Mouse (Mus musculus): ENCODE results near the gene Tnni1. TPM values are rescaled to one million over a fixed set of nuclear protein-coding genes. Genes with fewer than 3 reads are reported as not detected.

Gene Tnni1
- polyA plus RNA-seq, 1 experiment from 2014 or later = 36.1 TPM

DNA sequence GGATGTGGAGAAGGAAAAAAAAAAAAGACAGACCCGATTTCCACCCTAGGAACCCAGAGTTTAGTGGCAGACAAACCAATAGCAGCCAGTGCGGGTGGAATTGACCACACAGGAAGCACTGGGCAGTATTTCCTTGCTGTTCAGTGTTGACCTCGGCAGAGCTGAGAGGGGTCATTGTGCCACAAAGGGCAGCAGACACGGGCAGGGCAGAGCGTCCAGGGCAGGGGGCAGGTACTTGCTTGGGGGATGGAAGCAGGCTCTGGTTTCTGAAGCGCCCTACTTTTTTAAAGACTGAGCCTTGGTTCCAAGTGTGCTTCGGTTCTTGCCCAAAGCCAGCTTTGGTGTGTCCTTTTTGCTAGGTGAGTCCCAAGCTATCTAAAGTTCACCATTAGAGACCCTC, 9.0 kb upstream of the Tnni1 start:
- peaks cover 74% of the 10 kb centered on the region for H3K4me1 ChIP-seq
- no peak overlapping the region for H3K9ac ChIP-seq
- no peaks in the 10 kb centered on the region for H3K9me3 ChIP-seq (replicated peaks)
- H3K36me3 ChIP-seq = peaks cover 25% of the 10 kb centered on the region
- no peak overlapping the region for H3K4me2 ChIP-seq
- H3K4me3 ChIP-seq (replicated peaks) = no peak overlapping the region
- WGBS = 46% methylated on average over 7 of the region's 7 CpGs
- no peak for ATAC-seq (replicated peaks; ENCODE audit: low FRiP score)
- H3K27me3 ChIP-seq = no peaks in the 10 kb centered on the region
- H3K27ac ChIP-seq = peak overlapping the region; percentile 34

DNA sequence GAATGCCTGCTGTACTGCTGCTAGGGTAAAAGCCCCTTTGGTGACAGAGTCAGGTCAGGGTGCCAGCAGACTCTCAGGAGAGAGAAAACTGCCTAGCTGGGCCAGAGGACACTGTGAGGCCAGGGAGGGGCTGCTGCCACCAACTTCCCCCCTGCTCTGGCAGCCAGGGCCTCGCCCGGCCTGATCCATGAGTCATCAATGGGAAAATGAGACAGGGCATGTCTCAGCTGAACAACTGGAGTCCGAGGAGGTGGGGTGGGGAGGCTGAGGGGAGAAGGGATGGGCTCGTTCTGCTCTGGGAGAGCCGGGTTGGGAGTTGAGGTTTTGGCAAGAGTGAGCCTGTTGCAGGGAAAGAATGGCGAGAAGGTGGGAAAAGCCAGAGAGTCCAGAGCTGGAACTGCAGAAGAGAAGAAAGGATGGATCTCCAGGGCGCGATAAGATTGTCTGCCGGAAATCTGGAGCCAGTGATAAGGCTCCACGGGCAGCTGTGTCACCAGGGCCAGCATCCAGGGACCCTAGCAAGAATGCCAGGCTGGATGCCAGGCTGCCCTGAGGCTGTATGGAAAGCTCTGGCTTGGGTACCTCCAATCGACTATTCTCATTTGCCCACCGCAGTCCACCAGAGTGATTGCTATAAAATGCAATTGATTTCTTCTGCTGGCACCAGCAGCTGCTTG, 8.2 kb upstream of the Tnni1 start:
- Histone ChIP-seq H3K4me2 (no peak overlapping the region), H3K9me3 (replicated peaks) (no peaks in the 10 kb centered on the region), H3K4me1 (peaks cover 73% of the 10 kb centered on the region), H3K27me3 (no peaks in the 10 kb centered on the region), H3K27ac (peak overlapping the region; percentile 34), H3K9ac (0 out of 2 replicates have a peak overlapping the region, but pooled peaks have one; percentile 3), H3K4me3 (replicated peaks) (no peak overlapping the region), H3K36me3 (peaks cover 25% of the 10 kb centered on the region)
- ATAC-seq (replicated peaks; ENCODE audit: low FRiP score) = no peak
- WGBS = 39% methylated on average over 12 of the region's 12 CpGs

DNA sequence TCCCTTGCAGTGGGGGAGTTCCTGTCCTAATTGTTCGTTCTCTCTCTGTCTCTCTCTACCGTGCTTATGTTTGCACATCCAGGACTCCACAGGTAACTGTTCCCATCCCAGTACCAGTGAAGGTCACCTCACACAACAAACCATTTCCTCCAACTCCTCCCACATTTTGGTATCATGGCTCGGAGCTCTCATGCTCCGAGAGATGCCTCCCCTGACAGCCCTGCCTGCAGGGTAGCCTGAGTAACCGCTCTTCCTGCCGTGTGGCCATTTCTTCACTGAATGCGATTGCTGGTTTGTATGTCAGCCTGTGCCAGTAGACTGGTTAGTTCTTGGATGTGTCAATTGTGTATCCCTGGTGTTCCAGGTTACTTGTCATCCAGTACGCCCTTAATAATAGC, 7.7 kb upstream of the Tnni1 start:
- H3K27me3 ChIP-seq = no peaks in the 10 kb centered on the region
- WGBS = 58% methylated on average over 8 of the region's 8 CpGs
- peaks cover 75% of the 10 kb centered on the region for H3K4me1 ChIP-seq

DNA sequence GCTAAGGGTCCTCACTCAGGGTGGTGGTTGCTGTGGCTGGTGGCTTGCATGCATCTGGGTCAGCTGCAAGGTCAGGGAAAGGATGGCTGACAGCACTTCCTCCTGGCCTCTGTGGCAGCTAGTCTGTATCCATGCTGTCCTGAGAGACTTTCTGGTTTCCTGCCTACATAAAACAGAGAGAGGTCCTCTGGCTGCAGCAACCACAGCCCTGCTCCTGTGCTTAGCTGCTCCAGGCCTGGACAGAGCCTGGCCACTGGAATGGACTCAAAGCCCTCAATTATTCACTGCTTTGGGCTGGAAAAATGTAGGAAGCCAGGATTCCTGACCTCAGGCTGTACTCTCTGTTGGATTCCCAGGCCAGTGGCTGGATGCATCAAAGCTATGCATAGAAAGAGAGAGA, 2.6 kb upstream of the Tnni1 start:
- Histone ChIP-seq H3K36me3 (0 out of 2 replicates have a peak, but pooled peaks cover 2% of the 10 kb centered on the region), H3K27me3 (no peaks in the 10 kb centered on the region), H3K4me1 (peaks cover 68% of the 10 kb centered on the region), H3K9me3 (replicated peaks) (no peaks in the 10 kb centered on the region), H3K9ac (no peak overlapping the region), H3K4me3 (replicated peaks) (no peak overlapping the region), H3K27ac (peak overlapping the region; percentile 23; the same call in 1 of the 2 replicates), H3K4me2 (no peak overlapping the region)
- no peak for ATAC-seq (replicated peaks; ENCODE audit: low FRiP score)

More for the DNA sequence above, 7.7 kb upstream of the Tnni1 start:
- no peak for ATAC-seq (replicated peaks; ENCODE audit: low FRiP score)
- H3K4me3 ChIP-seq (replicated peaks) = no peak overlapping the region
- H3K9ac ChIP-seq = no peak overlapping the region
- H3K36me3 ChIP-seq = peaks cover 25% of the 10 kb centered on the region
- H3K9me3 ChIP-seq (replicated peaks) = no peaks in the 10 kb centered on the region
- H3K27ac ChIP-seq = peak overlapping the region; percentile 34; the same call in 1 of the 2 replicates
- H3K4me2 ChIP-seq = no peak overlapping the region

DNA sequence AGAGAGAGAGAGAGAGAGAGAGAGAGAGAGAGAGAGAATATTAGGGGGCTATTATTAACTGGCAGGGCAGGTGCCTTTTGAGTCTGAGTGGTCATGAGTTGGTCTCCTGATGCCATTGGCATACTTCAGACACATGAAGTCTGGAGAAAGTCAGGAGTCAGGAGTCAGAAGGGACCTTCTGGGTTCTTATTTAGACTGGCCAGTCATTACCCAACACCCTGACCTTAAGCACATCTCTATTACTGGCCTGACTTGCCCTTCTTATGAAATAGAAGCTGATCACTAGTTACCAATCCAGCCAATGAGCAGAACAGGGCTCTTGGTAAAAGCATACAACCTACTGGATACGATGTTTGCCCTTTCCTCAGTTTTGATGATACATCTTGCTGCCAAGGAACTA, 2.2 kb upstream of the Tnni1 start:
- no peak overlapping the region for H3K4me2 ChIP-seq
- H3K4me3 ChIP-seq (replicated peaks) = no peak overlapping the region
- H3K27me3 ChIP-seq = no peaks in the 10 kb centered on the region
- H3K9ac ChIP-seq = no peak overlapping the region
- ATAC-seq (replicated peaks; ENCODE audit: low FRiP score) = no peak
- H3K36me3 ChIP-seq = no peaks in the 10 kb centered on the region
- WGBS = 92% methylated on average over 1 of the region's 1 CpGs
- no peaks in the 10 kb centered on the region for H3K9me3 ChIP-seq (replicated peaks)
- H3K4me1 ChIP-seq = peaks cover 63% of the 10 kb centered on the region
- no peak overlapping the region for H3K27ac ChIP-seq

DNA sequence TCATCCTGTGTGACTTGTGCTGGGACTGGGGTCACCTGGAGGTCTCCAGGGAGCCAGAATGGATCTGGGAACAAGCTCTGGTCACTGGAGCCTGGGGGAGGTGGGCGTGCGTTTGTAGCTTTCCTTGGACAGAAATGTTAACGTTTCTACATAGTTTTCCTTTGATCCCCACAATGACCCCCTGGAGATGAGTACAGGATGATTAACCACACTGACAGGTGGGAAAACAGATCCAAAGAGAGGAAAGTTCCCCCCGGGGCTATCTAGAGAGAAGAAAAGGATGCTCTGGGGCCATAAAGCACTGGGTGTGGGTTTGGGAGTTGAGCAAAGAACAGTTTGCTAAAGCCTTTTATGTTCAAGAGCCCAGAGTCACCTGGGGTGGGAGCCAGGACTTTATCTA, 1.4 kb downstream of the Tnni1 start:
- H3K9ac ChIP-seq = no peak overlapping the region

DNA sequence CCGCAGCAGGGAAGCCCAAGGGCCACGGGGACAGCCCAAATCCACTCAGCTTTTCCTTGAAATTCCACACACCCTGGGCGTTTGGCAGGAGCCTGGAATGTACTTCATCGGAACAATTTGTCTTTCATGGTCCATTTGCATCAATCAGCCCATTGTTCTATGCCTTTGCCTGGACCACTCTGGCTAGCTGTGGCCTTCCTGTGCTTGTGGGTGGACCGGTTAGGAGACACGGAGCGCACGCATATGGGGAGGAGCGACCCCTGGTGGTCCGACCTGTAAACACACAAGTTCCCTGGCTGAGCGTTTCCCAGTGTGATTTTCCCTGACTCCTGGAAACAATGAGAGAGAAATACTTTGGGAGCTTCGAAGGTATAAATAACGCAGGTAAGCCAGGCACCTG, 2.0 kb downstream of the Tnni1 start:
- Histone ChIP-seq H3K27ac (0 out of 2 replicates have a peak overlapping the region, but pooled peaks have one; percentile 41), H3K27me3 (no peaks in the 10 kb centered on the region), H3K36me3 (no peaks in the 10 kb centered on the region), H3K9ac (no peak overlapping the region), H3K4me1 (peaks cover 53% of the 10 kb centered on the region), H3K4me2 (no peak overlapping the region), H3K4me3 (replicated peaks) (no peak overlapping the region), H3K9me3 (replicated peaks) (no peaks in the 10 kb centered on the region)
- ATAC-seq (replicated peaks; ENCODE audit: low FRiP score) = peak; percentile 26
- 11% methylated on average over 13 of the region's 13 CpGs for WGBS

More for the DNA sequence above, 1.4 kb downstream of the Tnni1 start:
- WGBS = 28% methylated on average over 4 of the region's 4 CpGs
- Histone ChIP-seq H3K27ac (peak overlapping the region; percentile 41; the same call in 1 of the 2 replicates), H3K4me1 (peaks cover 59% of the 10 kb centered on the region), H3K4me3 (replicated peaks) (no peak overlapping the region), H3K27me3 (no peaks in the 10 kb centered on the region), H3K4me2 (no peak overlapping the region), H3K36me3 (no peaks in the 10 kb centered on the region), H3K9me3 (replicated peaks) (no peaks in the 10 kb centered on the region)
- no peak for ATAC-seq (replicated peaks; ENCODE audit: low FRiP score)

DNA sequence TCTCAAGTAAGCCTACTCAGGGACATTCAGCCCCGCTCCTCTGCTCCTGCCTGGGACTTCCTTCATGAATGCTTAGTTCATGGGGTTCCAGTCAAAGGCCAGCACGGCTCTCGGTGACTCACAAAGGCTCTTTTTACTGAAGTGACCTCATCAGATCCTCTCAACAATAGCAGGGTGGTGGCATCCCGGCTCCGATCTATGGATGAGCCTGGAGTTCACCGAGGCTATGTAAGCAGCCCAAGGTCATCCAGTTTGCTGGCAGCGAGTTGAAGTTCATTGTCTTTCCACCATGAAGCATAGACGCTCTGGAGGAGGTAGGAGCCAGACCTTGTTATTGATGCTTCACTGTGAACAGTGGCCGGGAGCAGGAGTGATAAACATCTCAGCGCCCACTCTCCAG, 3.6 kb downstream of the Tnni1 start:
- no peaks in the 10 kb centered on the region for H3K9me3 ChIP-seq (replicated peaks)
- peaks cover 44% of the 10 kb centered on the region for H3K4me1 ChIP-seq
- no peaks in the 10 kb centered on the region for H3K36me3 ChIP-seq
- no peak for ATAC-seq (replicated peaks; ENCODE audit: low FRiP score)
- no peak overlapping the region for H3K4me3 ChIP-seq (replicated peaks)
- H3K9ac ChIP-seq = no peak overlapping the region
- no peak overlapping the region for H3K4me2 ChIP-seq
- 0 out of 2 replicates have a peak overlapping the region, but pooled peaks have one; percentile 41 for H3K27ac ChIP-seq
- WGBS = 52% methylated on average over 10 of the region's 10 CpGs
- H3K27me3 ChIP-seq = no peaks in the 10 kb centered on the region

DNA sequence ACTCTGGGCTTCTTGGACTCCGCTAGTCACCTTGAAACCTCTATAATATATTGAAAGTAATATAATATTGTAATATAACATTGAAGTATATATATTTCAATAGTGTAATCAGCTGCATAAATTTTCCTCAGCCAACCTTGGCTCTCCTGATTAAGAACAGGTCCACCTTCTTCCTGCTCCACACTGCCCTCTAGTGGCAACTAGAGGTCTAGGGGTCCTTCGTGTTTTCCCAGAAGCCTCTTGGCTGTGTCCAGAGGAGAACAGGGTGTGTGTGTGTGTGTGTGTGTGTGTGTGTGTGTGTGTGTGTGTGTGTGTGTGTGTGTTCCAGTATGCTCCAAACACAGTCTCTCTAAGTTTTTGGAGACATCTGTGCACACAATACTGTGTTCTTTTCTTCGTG, 8.6 kb downstream of the Tnni1 start:
- H3K4me3 ChIP-seq (replicated peaks) = no peak overlapping the region
- 49% methylated on average over 3 of the region's 3 CpGs for WGBS
- no peak; the same call in 1 of the 2 replicates for ATAC-seq (replicated peaks; ENCODE audit: low FRiP score)
- no peaks in the 10 kb centered on the region for H3K9me3 ChIP-seq (replicated peaks)
- peaks cover 28% of the 10 kb centered on the region for H3K4me1 ChIP-seq
- H3K27ac ChIP-seq = 0 out of 2 replicates have a peak overlapping the region, but pooled peaks have one; percentile 75
- no peaks in the 10 kb centered on the region for H3K36me3 ChIP-seq
- no peak overlapping the region for H3K4me2 ChIP-seq
- H3K9ac ChIP-seq = no peak overlapping the region
- no peaks in the 10 kb centered on the region for H3K27me3 ChIP-seq

DNA sequence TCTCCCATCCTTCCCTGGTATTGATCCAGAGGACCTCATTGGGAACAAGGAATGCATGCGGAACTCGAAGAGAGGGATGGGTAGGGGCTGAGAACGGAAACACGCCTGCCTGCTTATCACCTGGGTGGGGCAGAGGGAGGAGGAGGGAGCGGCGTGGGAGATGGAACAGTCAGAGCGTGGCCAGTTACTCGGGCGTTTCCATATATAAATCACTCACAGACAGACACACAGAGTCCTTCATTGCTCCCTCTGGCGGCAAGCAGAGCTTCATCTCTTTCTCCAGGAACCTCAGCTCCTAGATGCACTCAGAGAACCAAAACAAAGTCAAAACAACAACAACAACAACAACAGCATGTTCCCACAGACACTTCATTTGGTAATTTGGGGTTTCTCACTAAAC, 9.5 kb downstream of the Tnni1 start:
- Histone ChIP-seq H3K4me3 (replicated peaks) (0 out of 2 replicates have a peak overlapping the region, but pooled peaks have one; percentile 8), H3K27ac (peak overlapping the region; percentile 75), H3K27me3 (no peaks in the 10 kb centered on the region), H3K4me2 (peak overlapping the region; percentile 50), H3K36me3 (no peaks in the 10 kb centered on the region), H3K9me3 (replicated peaks) (no peaks in the 10 kb centered on the region), H3K4me1 (peaks cover 34% of the 10 kb centered on the region), H3K9ac (no peak overlapping the region)
- WGBS = 2% methylated on average over 10 of the region's 10 CpGs
- ATAC-seq (replicated peaks; ENCODE audit: low FRiP score) = peak; percentile 57

DNA sequence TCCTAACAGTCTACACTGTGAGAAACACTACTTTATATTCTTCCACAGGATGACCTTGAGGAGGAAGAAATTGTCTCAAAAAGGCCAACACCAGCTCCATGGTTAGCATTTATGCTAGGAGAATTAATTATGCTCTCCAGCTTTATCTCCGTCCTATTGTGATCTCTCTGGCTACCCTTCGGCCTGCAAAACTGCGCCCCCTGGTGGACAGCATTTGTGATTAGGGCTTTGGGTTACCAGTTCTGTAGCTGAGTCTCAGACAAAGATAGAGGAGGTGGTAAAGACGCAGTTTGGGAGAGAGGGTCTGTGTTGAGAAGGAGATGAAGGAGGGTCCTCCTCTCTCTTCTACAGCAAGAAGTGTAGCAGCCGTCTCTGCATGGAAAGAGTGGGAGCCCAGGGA, 10.6 kb downstream of the Tnni1 start:
- no peak overlapping the region for H3K4me2 ChIP-seq
- H3K27me3 ChIP-seq = no peaks in the 10 kb centered on the region
- H3K36me3 ChIP-seq = no peaks in the 10 kb centered on the region
- peaks cover 42% of the 10 kb centered on the region for H3K4me1 ChIP-seq
- no peak for ATAC-seq (replicated peaks; ENCODE audit: low FRiP score)
- no peak overlapping the region for H3K9ac ChIP-seq
- 9% methylated on average over 5 of the region's 5 CpGs for WGBS
- H3K4me3 ChIP-seq (replicated peaks) = no peak overlapping the region
- H3K9me3 ChIP-seq (replicated peaks) = no peaks in the 10 kb centered on the region
- no peak overlapping the region for H3K27ac ChIP-seq

DNA sequence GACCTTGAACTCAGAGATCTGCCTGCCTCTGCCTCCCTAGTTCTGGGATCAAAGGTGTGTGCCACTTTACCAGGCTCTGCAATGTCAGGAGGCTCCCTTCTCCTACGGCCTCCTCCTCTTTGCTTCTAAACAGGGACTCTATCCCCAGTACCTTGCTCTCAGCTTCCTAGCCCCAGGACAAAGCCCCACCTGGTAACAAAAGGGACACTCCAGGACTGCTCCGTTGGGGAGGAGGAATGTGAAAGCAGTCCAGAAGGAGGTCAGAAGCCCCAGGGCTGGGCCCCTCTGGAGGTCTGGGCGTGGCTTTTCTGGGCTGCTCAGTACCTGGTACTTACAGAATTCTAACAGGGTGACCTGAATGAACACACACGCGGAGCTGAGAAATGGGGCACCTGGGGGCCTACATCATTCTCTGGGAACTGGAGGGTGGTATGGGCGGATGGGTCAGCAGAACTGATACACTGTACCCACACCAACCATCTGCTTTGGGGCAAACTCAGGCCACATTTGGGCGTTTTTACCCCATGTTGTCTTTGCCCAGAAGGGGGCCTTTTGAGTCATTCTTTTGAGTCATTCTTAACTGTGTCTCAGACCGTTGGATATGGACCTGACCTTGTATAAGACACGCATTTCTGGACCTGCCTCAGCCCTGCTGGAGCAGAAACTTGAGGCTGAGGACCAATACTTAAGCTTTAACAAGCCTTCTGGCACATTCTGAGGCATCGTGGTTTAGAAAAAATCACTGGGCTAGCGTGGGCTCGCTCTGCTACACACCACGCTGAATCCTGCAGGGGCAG, 13.1 kb downstream of the Tnni1 start:
- Histone ChIP-seq H3K4me1 (peaks cover 54% of the 10 kb centered on the region), H3K4me3 (replicated peaks) (no peak overlapping the region), H3K27me3 (no peaks in the 10 kb centered on the region), H3K36me3 (no peaks in the 10 kb centered on the region), H3K9me3 (replicated peaks) (no peaks in the 10 kb centered on the region), H3K4me2 (no peak overlapping the region), H3K9ac (no peak overlapping the region), H3K27ac (peak overlapping the region; percentile 90)
- 68% methylated on average over 13 of the region's 13 CpGs for WGBS
- ATAC-seq (replicated peaks; ENCODE audit: low FRiP score) = no peak

All from kidney, embryonic 15.5 days (tissue).